Mouse (Mus musculus): ENCODE measurements at regions not wholly inside any gene's neighbourhood (a gene's known extent, or its start where the extent isn't known, plus 50 kb on each side); places are given as distances from the start of the nearest gene placed in this dataset.

DNA sequence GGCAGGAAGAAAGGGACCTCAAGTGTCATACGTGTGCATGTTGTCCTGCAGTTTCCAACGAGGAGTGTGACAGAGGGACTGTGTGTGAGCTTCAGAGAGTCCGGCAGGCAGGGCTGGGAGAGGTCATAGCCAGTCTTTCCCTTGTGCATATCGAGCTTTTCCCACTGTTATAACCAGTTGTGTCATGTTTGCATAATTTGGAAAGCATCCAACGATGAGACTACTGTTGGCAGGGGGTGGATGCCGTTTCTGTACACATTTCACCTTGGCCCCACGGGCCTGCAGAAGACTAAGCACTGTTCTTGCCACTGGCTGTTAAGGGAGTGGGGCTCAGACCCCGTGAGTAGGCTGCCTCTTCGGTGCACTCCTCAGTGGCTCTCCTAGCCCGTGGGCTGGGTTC, 174.2 kb downstream of the Katnal1 start:
- TF ChIP-seq POLR2A (IDR thresholded peaks at IDR 0.05; ENCODE audit: extremely low read depth, insufficient read depth, low read length), result no peak
- TF ChIP-seq CTCF (IDR thresholded peaks at IDR 0.05; ENCODE audit: extremely low read depth, insufficient read depth, low read length), result no peak
